ENCODE assay signal across 9 mouse cellular contexts in the genomic region with DNA sequence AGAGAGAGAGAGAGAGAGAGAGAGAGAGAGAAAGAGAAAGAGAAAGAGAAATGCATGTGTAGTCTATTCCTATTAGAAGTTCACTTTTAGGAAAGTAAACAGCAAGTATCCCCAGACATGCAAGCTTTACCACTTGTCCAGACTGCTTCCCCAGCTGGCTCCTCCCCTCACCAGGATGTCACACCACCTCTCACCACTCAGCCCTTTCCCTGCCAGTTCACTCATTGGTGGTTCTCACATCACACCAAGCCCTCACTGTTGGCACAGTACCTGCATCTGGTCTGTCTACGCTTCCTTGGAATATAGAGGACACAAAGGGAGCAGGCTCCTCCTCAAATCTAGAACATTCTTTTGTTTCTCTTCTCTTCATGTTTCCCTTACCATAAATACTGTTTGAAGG. TPM values are rescaled to one million over a fixed set of nuclear protein-coding genes. Genes with fewer than 3 reads are reported as not detected.
DNase-seq lines count a peak whose midpoint lies in the region; ATAC-seq and TF ChIP-seq lines count a peak whose summit lies in the region.
"Had no signal": no experiment of that assay in that cellular context is flagged by ENCODE, and none has a peak within 500 bp of the region (broad histone marks: within the 10 kb centered on the region; RNA-seq: fewer than 3 reads in every experiment).

No protein-coding gene starts in this region.

- peak overlapping the region; percentile 64 for H3K27ac ChIP-seq in heart, postnatal 0 days (ENCODE audit: low read depth)
- H3K27ac ChIP-seq in gastrocnemius, adult 2 months: no peak overlapping the region

- no peaks in the 10 kb centered on the region for H3K27me3 ChIP-seq in megakaryocyte, embryonic 14.5 days (replicated peaks)
- H3K27me3 ChIP-seq in heart, postnatal 0 days (ENCODE audit: control insufficient read depth, insufficient read depth, low read length): no peaks in the 10 kb centered on the region

- 35% methylated on average over 1 of the region's 1 CpGs for WGBS in heart, postnatal 0 days

- TF ChIP-seq EP300 in heart, postnatal 0 days (IDR thresholded peaks at IDR 0.05; ENCODE audit: low read depth): no peak

- H3K36me3 ChIP-seq in megakaryocyte, embryonic 14.5 days (replicated peaks; ENCODE audit: low read length): peaks cover 21% of the 10 kb centered on the region
- H3K36me3 ChIP-seq in heart, postnatal 0 days (replicated peaks; ENCODE audit: control insufficient read depth, insufficient read depth, low read length): no peaks in the 10 kb centered on the region

- no peak overlapping the region; the same call in 1 of the 2 replicates for H3K4me2 ChIP-seq in heart, postnatal 0 days (ENCODE audit: low read depth, low read length)

- H3K4me3 ChIP-seq in megakaryocyte, embryonic 14.5 days (replicated peaks): peak overlapping the region; percentile 87
- no peak overlapping the region for H3K4me3 ChIP-seq in heart, postnatal 0 days (ENCODE audit: low read depth, low read length)
- no peak overlapping the region for H3K4me3 ChIP-seq in gastrocnemius, adult 2 months

- intact Hi-C loops in gastrocnemius, adult 2 months (cut with DNase I): no loop called here

- peaks cover 96% of the 10 kb centered on the region for H3K4me1 ChIP-seq in megakaryocyte, embryonic 14.5 days
- H3K4me1 ChIP-seq in heart, postnatal 0 days (ENCODE audit: control insufficient read depth, insufficient read depth): peaks cover 65% of the 10 kb centered on the region

- H3K9ac ChIP-seq in heart, postnatal 0 days (replicated peaks; ENCODE audit: low read depth, low read length): no peak overlapping the region

- peak; percentile 22 for DNase-seq in ZHBTc4 (ENCODE audit: low read depth, low spot score)
- peak; percentile 80 for DNase-seq in heart, postnatal 0 days (ENCODE audit: low spot score)
- peak; percentile 18 to 45 for DNase-seq in lung, postnatal 4 days
- no peak for DNase-seq in spleen, postnatal 14 days (ENCODE audit: low spot score in 2 of 2)
- DNase-seq in gastrocnemius, adult 2 months: no peak
- no peak for DNase-seq in spleen, postnatal 10 days (ENCODE audit: low spot score in 2 of 2)
- DNase-seq: cerebellum, adult 8-10 months had no signal

- H3K9me3 ChIP-seq in megakaryocyte, embryonic 14.5 days: no peaks in the 10 kb centered on the region
- no peaks in the 10 kb centered on the region for H3K9me3 ChIP-seq in heart, postnatal 0 days (replicated peaks; ENCODE audit: control insufficient read depth, low read length)

- no peak for ATAC-seq in megakaryocyte, adult 5-6 weeks (ENCODE audit: poor library complexity, severe bottlenecking)
- peak; percentile 93 for ATAC-seq in heart, postnatal 0 days (ENCODE audit: insufficient read depth, low read depth)

- TF ChIP-seq CTCF in heart, postnatal 0 days (IDR thresholded peaks at IDR 0.05; ENCODE audit: low read depth): no peak
- TF ChIP-seq CTCF in gastrocnemius, adult 2 months (IDR thresholded peaks at IDR 0.05): no peak

RNA-seq across cellular contexts. Expression of a gene that starts 26.9 kb away (rescaled TPM):
- 0.59 TPM in 1 of 2 replicates, not detected in the other for polyA plus RNA-seq in megakaryocyte, embryonic 14.5 days (2012; ENCODE audit: insufficient read depth, low replicate concordance)
- total RNA-seq in megakaryocyte, adult 5-6 weeks (2015): 2.2 and 5.0 TPM in 2 replicates
- total RNA-seq in megakaryocyte, adult 5-6 weeks (2017): 2.8 and 3.7 TPM in 2 replicates
- 9.9 and 13.4 TPM in 2 replicates for total RNA-seq in heart, postnatal 0 days (2014; rRNA removed; ENCODE audit: low replicate concordance)
- 17.7 and 20.5 TPM in 2 replicates for polyA plus RNA-seq in heart, postnatal 0 days (2015; fragmentation: Nextera tagmentation; extraction: Ambion mirVana)
- 10 to 100 TPM; 11.4 to 11.8 TPM for total RNA-seq in gastrocnemius, adult 2 months (2021)

RNA-seq across cellular contexts. Expression of a gene that starts 44.2 kb away (rescaled TPM):
- not detected in 2 replicates for polyA plus RNA-seq in megakaryocyte, embryonic 14.5 days (2012; ENCODE audit: insufficient read depth, low replicate concordance)
- total RNA-seq in megakaryocyte, adult 5-6 weeks (2015): 0.04 and 0.16 TPM in 2 replicates
- not detected in 2 replicates for total RNA-seq in megakaryocyte, adult 5-6 weeks (2017)
- 3.2 TPM in 1 of 2 replicates, not detected in the other for total RNA-seq in heart, postnatal 0 days (2014; rRNA removed; ENCODE audit: low replicate concordance)
- polyA plus RNA-seq in heart, postnatal 0 days (2015; fragmentation: Nextera tagmentation; extraction: Ambion mirVana): 1.8 and 3.1 TPM in 2 replicates
- total RNA-seq in gastrocnemius, adult 2 months (2021): under 1 TPM; 0.50 to 0.99 TPM

Comparison
In these comparisons a context has a peak if more than half of its experiments do, and no peak if none do; other contexts are left out.
1. DNase-seq: peak in ZHBTc4 (single experiment), heart, postnatal 0 days (single experiment) and lung, postnatal 4 days (2 of 2); none in spleen, postnatal 14 days (0 of 2), gastrocnemius, adult 2 months (single experiment) and spleen, postnatal 10 days (0 of 2).